ENCODE assay signal across 15 mouse cellular contexts in the genomic region with DNA sequence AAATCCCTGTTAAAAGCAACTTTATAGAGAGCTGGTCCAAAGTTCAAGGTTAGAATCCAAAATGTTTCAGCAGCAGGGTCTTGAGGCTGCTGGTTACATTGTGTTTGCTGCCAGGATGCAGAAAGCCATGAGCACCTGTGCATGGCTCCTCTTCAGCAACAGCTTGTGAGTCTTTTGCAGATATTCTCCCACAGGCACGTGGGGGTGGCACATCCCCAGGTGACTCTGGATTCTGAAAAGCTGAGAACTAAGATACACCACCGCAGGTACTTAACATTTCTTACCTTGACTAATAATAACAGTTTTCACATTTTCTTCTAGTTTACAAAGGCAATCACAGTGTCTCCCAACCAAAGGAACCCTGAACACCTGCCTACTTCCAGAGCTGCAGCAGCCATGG.
"Had no signal": no experiment of that assay in that cellular context is flagged by ENCODE, and none has a peak within 500 bp of the region (broad histone marks: within the 10 kb centered on the region; RNA-seq: fewer than 3 reads in every experiment).

No protein-coding gene starts in this region.

- DNase-seq: heart, postnatal 10 days; heart, postnatal 14 days; heart, postnatal 36 days; heart, postnatal 4 days; kidney, adult 11 months; kidney, adult 18-20 months; kidney, adult 2 months; kidney, adult 8-10 months; kidney, adult 9 months; kidney, postnatal 10 days; kidney, postnatal 14 days; kidney, postnatal 25 days; kidney, postnatal 36 days; kidney, postnatal 4 days; layer of hippocampus, postnatal 36 days had no signal
